7 mouse cellular contexts compared by ENCODE assay signal in the genomic region with DNA sequence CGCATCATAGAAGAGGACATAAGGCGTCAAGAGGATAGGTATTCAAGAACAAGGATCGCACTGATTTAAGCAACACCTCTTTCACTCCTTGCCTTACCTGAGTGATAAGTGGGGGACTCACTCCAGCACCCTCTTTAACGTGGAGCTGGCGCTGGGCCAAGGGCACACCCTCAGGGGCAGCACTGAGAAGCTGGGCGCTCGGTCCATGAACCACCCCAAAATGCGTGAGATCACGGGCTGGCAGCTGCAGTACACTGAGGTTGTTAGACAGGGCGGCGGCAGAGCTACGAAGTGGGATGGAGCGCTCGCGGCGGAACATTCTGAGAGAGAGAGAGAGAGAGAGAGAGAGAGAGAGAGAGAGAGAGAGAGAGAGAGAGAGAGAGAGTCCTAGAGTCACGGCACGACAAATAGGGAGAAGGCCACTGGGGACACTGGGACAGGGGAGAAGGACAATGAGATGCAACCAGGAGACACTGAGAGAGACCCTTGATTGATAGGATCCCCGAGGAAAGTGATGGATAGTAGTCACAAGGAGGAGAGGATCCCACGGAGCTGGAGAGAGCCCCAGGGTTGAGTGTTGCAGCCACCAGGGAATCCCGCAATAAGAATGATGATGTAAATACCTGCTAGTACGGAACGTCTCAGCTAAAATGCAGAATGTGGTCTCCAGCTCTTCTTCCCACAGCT. TPM values are rescaled to one million over a fixed set of nuclear protein-coding genes. Genes with fewer than 3 reads are reported as not detected.
DNase-seq lines count a peak whose midpoint lies in the region; ATAC-seq and TF ChIP-seq lines count a peak whose summit lies in the region.

No protein-coding gene starts in this region.

- H3K4me1 ChIP-seq in heart, embryonic 14.5 days (ENCODE audit: control insufficient read depth in 2 of 2, insufficient read depth in 2 of 2, low read length in 2 of 2): peaks cover 5% of the 10 kb centered on the region in 2 experiments; a peak in 2 of 4 replicates
- H3K4me1 ChIP-seq in liver, embryonic 14.5 days (replicated peaks; ENCODE audit: control insufficient read depth in 2 of 2, insufficient read depth in 2 of 2, low read length in 1 of 2): no peaks in the 10 kb centered on the region

- no peak for ATAC-seq in heart, embryonic 14.5 days (ENCODE audit: insufficient number of reproducible peaks, insufficient read depth, low FRiP score, low read depth)
- 0 out of 2 replicates have a peak, but pooled peaks have one; percentile 7 for ATAC-seq in liver, embryonic 14.5 days (ENCODE audit: insufficient read depth)

- H3K27ac ChIP-seq in heart, embryonic 14.5 days (replicated peaks in 1 of 2; ENCODE audit: control insufficient read depth in 1 of 2, insufficient read depth in 1 of 2, low read depth in 2 of 2, low read length in 2 of 2): no peak overlapping the region
- H3K27ac ChIP-seq in liver, embryonic 14.5 days: no peak overlapping the region

- peaks cover 9% of the 10 kb centered on the region for H3K27me3 ChIP-seq in heart, embryonic 14.5 days (ENCODE audit: control insufficient read depth, insufficient read depth, low read length)
- peaks cover 23% of the 10 kb centered on the region for H3K27me3 ChIP-seq in liver, embryonic 14.5 days (ENCODE audit: control insufficient read depth, insufficient read depth, low read length)

- peak overlapping the region; percentile 90 for H3K4me2 ChIP-seq in heart, embryonic 14.5 days (ENCODE audit: low read length)
- H3K4me2 ChIP-seq in liver, embryonic 14.5 days (ENCODE audit: low read depth): peak overlapping the region; percentile 80

- peaks cover 19% of the 10 kb centered on the region for H3K36me3 ChIP-seq in heart, embryonic 14.5 days (ENCODE audit: control insufficient read depth, insufficient read depth, low read length)
- no peaks in the 10 kb centered on the region for H3K36me3 ChIP-seq in liver, embryonic 14.5 days (replicated peaks; ENCODE audit: control insufficient read depth, insufficient read depth, low read depth)

- H3K4me3 ChIP-seq in heart, embryonic 14.5 days (ENCODE audit: control insufficient read depth in 1 of 2, insufficient read depth in 1 of 2, low read depth in 1 of 2, low read length in 2 of 2): peak overlapping the region; percentile 51 to 60
- peak overlapping the region; percentile 46 to 53 for H3K4me3 ChIP-seq in liver, embryonic 14.5 days (ENCODE audit: insufficient read depth in 1 of 2, low read depth in 2 of 2, low read length in 2 of 2)

- 8% methylated on average over 23 of the region's 23 CpGs for WGBS in heart, embryonic 14.5 days
- WGBS in liver, embryonic 14.5 days (ENCODE audit: insufficient replicate concordance): 10% methylated on average over 23 of the region's 23 CpGs

- H3K9me3 ChIP-seq in heart, embryonic 14.5 days (ENCODE audit: control insufficient read depth, low read length): no peaks in the 10 kb centered on the region
- H3K9me3 ChIP-seq in liver, embryonic 14.5 days (ENCODE audit: control insufficient read depth, low read length): no peaks in the 10 kb centered on the region

- no peak for TF ChIP-seq EP300 in liver, embryonic 14.5 days (IDR thresholded peaks at IDR 0.05; ENCODE audit: low read depth)

- peak; percentile 65 for DNase-seq in right cerebral cortex, postnatal 14 days
- no peak for DNase-seq in right cerebral cortex, adult 18-20 months
- DNase-seq in cerebellum, postnatal 10 days: peak; percentile 61 to 65
- DNase-seq in liver, embryonic 14.5 days (ENCODE audit: low read depth in 3 of 3, low spot score in 3 of 3): no peak
- no peak for DNase-seq in adrenal gland, postnatal 4 days (ENCODE audit: low spot score in 2 of 2)
- DNase-seq in embryo, embryonic 10.5 days (ENCODE audit: low spot score): no peak

- H3K9ac ChIP-seq in heart, embryonic 14.5 days (ENCODE audit: low read length): peak overlapping the region; percentile 70
- no peak overlapping the region; the same call in 1 of the 2 replicates for H3K9ac ChIP-seq in liver, embryonic 14.5 days (replicated peaks)

- no peak for TF ChIP-seq CTCF in liver, embryonic 14.5 days (IDR thresholded peaks at IDR 0.05; ENCODE audit: low read depth)

RNA-seq across cellular contexts. Expression of gene Wdr54, which starts 0.5 kb away (rescaled TPM):
- 6.0 and 6.2 TPM in 2 replicates for polyA plus RNA-seq in heart, embryonic 14.5 days (2014; fragmentation: Nextera tagmentation; extraction: Ambion mirVana)
- polyA plus RNA-seq in liver, embryonic 14.5 days (2012; rRNA removed): 0.15 and 0.44 TPM in 2 replicates
- 0.32 and 0.35 TPM in 2 replicates for polyA plus RNA-seq in liver, embryonic 14.5 days (2014; fragmentation: Nextera tagmentation; extraction: Ambion mirVana)
- total RNA-seq in adrenal gland, postnatal 4 days (2021): 1 to 10 TPM; 3.5 to 3.6 TPM

RNA-seq across cellular contexts. Expression of gene 1700003E16Rik, which starts 0.5 kb away (rescaled TPM):
- polyA plus RNA-seq in heart, embryonic 14.5 days (2014; fragmentation: Nextera tagmentation; extraction: Ambion mirVana): 0.31 and 0.43 TPM in 2 replicates
- not detected in 2 replicates for polyA plus RNA-seq in liver, embryonic 14.5 days (2012; rRNA removed)
- polyA plus RNA-seq in liver, embryonic 14.5 days (2014; fragmentation: Nextera tagmentation; extraction: Ambion mirVana): 0.06 and 0.15 TPM in 2 replicates
- total RNA-seq in adrenal gland, postnatal 4 days (2021): under 1 TPM; 0.40 to 0.53 TPM

RNA-seq across cellular contexts. Expression of gene Dctn1, which starts 10.0 kb away (rescaled TPM):
- polyA plus RNA-seq in heart, embryonic 14.5 days (2014; fragmentation: Nextera tagmentation; extraction: Ambion mirVana): 53.1 and 60.2 TPM in 2 replicates
- polyA plus RNA-seq in liver, embryonic 14.5 days (2012; rRNA removed): 16.9 and 21.1 TPM in 2 replicates
- polyA plus RNA-seq in liver, embryonic 14.5 days (2014; fragmentation: Nextera tagmentation; extraction: Ambion mirVana): 22.5 and 24.0 TPM in 2 replicates
- total RNA-seq in adrenal gland, postnatal 4 days (2021): 100 to 1,000 TPM; 156 to 176 TPM

RNA-seq across cellular contexts. Expression of gene Rtkn, which starts 20.4 kb away (rescaled TPM):
- polyA plus RNA-seq in heart, embryonic 14.5 days (2014; fragmentation: Nextera tagmentation; extraction: Ambion mirVana): 9.9 and 11.6 TPM in 2 replicates
- polyA plus RNA-seq in liver, embryonic 14.5 days (2012; rRNA removed): 11.1 TPM in 2 replicates
- 5.3 and 5.5 TPM in 2 replicates for polyA plus RNA-seq in liver, embryonic 14.5 days (2014; fragmentation: Nextera tagmentation; extraction: Ambion mirVana)
- total RNA-seq in adrenal gland, postnatal 4 days (2021): 10 to 100 TPM; 36.8 to 40.3 TPM

RNA-seq across cellular contexts. Expression of gene Ino80b, which starts 30.5 kb away (rescaled TPM):
- 10.3 and 11.3 TPM in 2 replicates for polyA plus RNA-seq in heart, embryonic 14.5 days (2014; fragmentation: Nextera tagmentation; extraction: Ambion mirVana)
- polyA plus RNA-seq in liver, embryonic 14.5 days (2012; rRNA removed): 9.4 and 11.6 TPM in 2 replicates
- 4.4 and 5.2 TPM in 2 replicates for polyA plus RNA-seq in liver, embryonic 14.5 days (2014; fragmentation: Nextera tagmentation; extraction: Ambion mirVana)
- total RNA-seq in adrenal gland, postnatal 4 days (2021): 10 to 100 TPM; 29.0 to 31.7 TPM

Comparison
In these comparisons a context has a peak if more than half of its experiments do, and no peak if none do; other contexts are left out.
1. DNase-seq: peak in right cerebral cortex, postnatal 14 days (single experiment) and cerebellum, postnatal 10 days (2 of 2); none in right cerebral cortex, adult 18-20 months (single experiment), liver, embryonic 14.5 days (0 of 3), adrenal gland, postnatal 4 days (0 of 2) and embryo, embryonic 10.5 days (single experiment).